Mouse (Mus musculus) cortical plate, adult 2 months (tissue): ENCODE measurements around the gene Trim58.

Experiments
- CTCF ChIP-seq: fragments of 200-500 bp; IDR thresholded peaks from 2 replicates; pipeline ENCODE4 v1.5.1; 2011; ENCODE audit warnings: mild to moderate bottlenecking, control low read depth, low read length; ENCODE audit not compliant: insufficient read depth; ENCODE audit errors: extremely low read depth
- POLR2A ChIP-seq: fragments of 200-500 bp; IDR thresholded peaks from 2 replicates; pipeline ENCODE4 v1.6.1; 2011; ENCODE audit warnings: mild to moderate bottlenecking, low read length, control low read depth; ENCODE audit not compliant: insufficient read depth; ENCODE audit errors: extremely low read depth

- no peak for TF ChIP-seq CTCF
- no peak for TF ChIP-seq POLR2A
Measured at GRCm38 (mm10) chr11:58618369-58618768, 21.9 kb upstream of the Trim58 start.
